Mouse (Mus musculus) common myeloid progenitor, adult 5-6 weeks (primary cell): ENCODE measurements around the gene Chac1. TPM values are rescaled to one million over a fixed set of nuclear protein-coding genes. Genes with fewer than 3 reads are reported as not detected.

Experiments used
- ATAC-seq: replicated peaks from 2 replicates; pipeline ENCODE4 v1.8.0; 2016; ENCODE audit warnings: low read depth, mild to moderate bottlenecking, moderate TSS enrichment, inconsistent platforms; ENCODE audit not compliant: poor library complexity, severe bottlenecking
- total RNA-seq: library from RNA; stranded (forward); fragments of 200-1000, 187-1606 nt; gene quantifications from 2 replicates; pipeline ENCODE4 v1.2.3, GENCODE M21; 2017

The Chac1 gene
- not detected in 2 replicates for total RNA-seq

GRCm38 (mm10) chr2:119350555-119351486, at the start of gene Chac1:
Gene Chac1 (plus strand): TSS chr2:119351229.
- ATAC-seq, result peak; percentile 93

GRCm38 (mm10) chr2:119302876-119303275, 48.2 kb upstream of the Chac1 start:
- no peak for ATAC-seq

- ATAC-seq, result no peak
Measured at GRCm38 (mm10) chr2:119304391-119304790, 46.6 kb upstream of the Chac1 start.

- no peak for ATAC-seq
Measured at GRCm38 (mm10) chr2:119304798-119305208, 46.2 kb upstream of the Chac1 start.

- ATAC-seq, result no peak
Measured at GRCm38 (mm10) chr2:119311544-119311943, 39.5 kb upstream of the Chac1 start.

- ATAC-seq, result no peak
Measured at GRCm38 (mm10) chr2:119312380-119312958, 38.6 kb upstream of the Chac1 start.

- ATAC-seq, result peak; percentile 43; the same call in 1 of the 2 replicates
Measured at GRCm38 (mm10) chr2:119313780-119314479, 37.1 kb upstream of the Chac1 start.

GRCm38 (mm10) chr2:119314742-119315310, 36.2 kb upstream of the Chac1 start:
- no peak for ATAC-seq

GRCm38 (mm10) chr2:119318043-119318710, 32.9 kb upstream of the Chac1 start:
- no peak for ATAC-seq

- peak; percentile 45 for ATAC-seq
Measured at GRCm38 (mm10) chr2:119320571-119320970, 30.5 kb upstream of the Chac1 start.

GRCm38 (mm10) chr2:119321771-119322586, 29.1 kb upstream of the Chac1 start:
- no peak for ATAC-seq

- peak; percentile 30 for ATAC-seq
Measured at GRCm38 (mm10) chr2:119322587-119323300, 28.3 kb upstream of the Chac1 start.

GRCm38 (mm10) chr2:119323866-119324575, 27.0 kb upstream of the Chac1 start:
- peak; percentile 33; the same call in 1 of the 2 replicates for ATAC-seq

GRCm38 (mm10) chr2:119324576-119325318, 26.3 kb upstream of the Chac1 start:
- ATAC-seq, result no peak

GRCm38 (mm10) chr2:119325568-119326143, 25.4 kb upstream of the Chac1 start, which contains the start of gene Dll4:
Gene Dll4 (plus strand): TSS chr2:119325784.
- ATAC-seq, result peak; percentile 34
